Mouse (Mus musculus) cortical plate, adult 2 months (tissue): ENCODE results near the gene S100pbp. TPM values are rescaled to one million over a fixed set of nuclear protein-coding genes. Genes with fewer than 3 reads are reported as not detected.
A peak's percentile ranks its signal among the peaks of the same experiment; 100 is the strongest.

ENCODE experiments used
- H3K27ac ChIP-seq: fragments of 200-500 bp; 2 replicates; pipeline ENCODE4 v1.5.1; 2012; ENCODE audit warnings: low read length, control low read depth, inconsistent platforms; ENCODE audit not compliant: insufficient read depth
- H3K4me1 ChIP-seq: fragments of 200-500 bp; 2 replicates; pipeline ENCODE4 v1.6.1; 2011; ENCODE audit warnings: low read length; ENCODE audit not compliant: control insufficient read depth, insufficient read depth
- H3K4me3 ChIP-seq: fragments of 200-500 bp; 2 replicates; pipeline ENCODE4 v1.5.1; 2011; ENCODE audit warnings: mild to moderate bottlenecking, low read length, control low read depth; ENCODE audit not compliant: insufficient read depth
- CTCF ChIP-seq: fragments of 200-500 bp; IDR thresholded peaks from 2 replicates; pipeline ENCODE4 v1.5.1; 2011; ENCODE audit warnings: mild to moderate bottlenecking, control low read depth, low read length; ENCODE audit not compliant: insufficient read depth; ENCODE audit errors: extremely low read depth
- POLR2A ChIP-seq: fragments of 200-500 bp; IDR thresholded peaks from 2 replicates; pipeline ENCODE4 v1.6.1; 2011; ENCODE audit warnings: mild to moderate bottlenecking, low read length, control low read depth; ENCODE audit not compliant: insufficient read depth; ENCODE audit errors: extremely low read depth
- polyA plus RNA-seq: library from polyadenylated mRNA; depleted of rRNA; stranded (reverse); fragments of >200 nt; gene quantifications from 2 replicates; pipeline ENCODE4 v1.2.3, GENCODE M21; 2012

The S100pbp gene
- polyA plus RNA-seq, 1 experiment = 24.3 TPM

GRCm38 (mm10) chr4:129231594-129232450 lies 42.3 kb upstream of the S100pbp start:
- no peak overlapping the region for H3K27ac ChIP-seq
- H3K4me1 ChIP-seq = no peaks in the 10 kb centered on the region
- H3K4me3 ChIP-seq = no peak overlapping the region
- TF ChIP-seq POLR2A (no peak), CTCF (no peak)

- TF ChIP-seq CTCF = no peak
- no peaks in the 10 kb centered on the region for H3K4me1 ChIP-seq
- no peak overlapping the region for H3K27ac ChIP-seq
- no peak overlapping the region for H3K4me3 ChIP-seq
Observed at GRCm38 (mm10) chr4:129230926-129231325, 41.4 kb upstream of the S100pbp start.

GRCm38 (mm10) chr4:129227985-129228381 lies 38.5 kb upstream of the S100pbp start:
- Histone ChIP-seq H3K27ac (no peak overlapping the region), H3K4me1 (no peaks in the 10 kb centered on the region), H3K4me3 (peak overlapping the region; percentile 12; the same call in 1 of the 2 replicates)
- TF ChIP-seq CTCF = no peak
- TF ChIP-seq POLR2A = no peak

- Histone ChIP-seq H3K4me3 (peak overlapping the region; percentile 12), H3K4me1 (no peaks in the 10 kb centered on the region), H3K27ac (no peak overlapping the region)
- TF ChIP-seq CTCF (no peak), POLR2A (no peak)
Observed at GRCm38 (mm10) chr4:129227170-129227984, 37.9 kb upstream of the S100pbp start.

GRCm38 (mm10) chr4:129226441-129226963 lies 37.0 kb upstream of the S100pbp start:
- TF ChIP-seq CTCF (no peak), POLR2A (no peak)
- Histone ChIP-seq H3K4me3 (no peak overlapping the region), H3K4me1 (no peaks in the 10 kb centered on the region), H3K27ac (no peak overlapping the region)

GRCm38 (mm10) chr4:129225315-129225714 lies 35.8 kb upstream of the S100pbp start:
- Histone ChIP-seq H3K27ac (no peak overlapping the region), H3K4me3 (no peak overlapping the region), H3K4me1 (no peaks in the 10 kb centered on the region)
- TF ChIP-seq CTCF = no peak
- TF ChIP-seq POLR2A = no peak

GRCm38 (mm10) chr4:129223421-129224281 lies 34.1 kb upstream of the S100pbp start:
- H3K4me3 ChIP-seq = no peak overlapping the region
- TF ChIP-seq CTCF = no peak
- no peak for TF ChIP-seq POLR2A
- H3K4me1 ChIP-seq = no peaks in the 10 kb centered on the region
- no peak overlapping the region for H3K27ac ChIP-seq

GRCm38 (mm10) chr4:129222019-129222925 lies 32.7 kb upstream of the S100pbp start:
- H3K4me3 ChIP-seq = no peak overlapping the region
- TF ChIP-seq POLR2A (no peak), CTCF (no peak)
- H3K27ac ChIP-seq = no peak overlapping the region
- no peaks in the 10 kb centered on the region for H3K4me1 ChIP-seq
